Mouse (Mus musculus) limb, embryonic 11.5 days (tissue): ENCODE measurements at regions not wholly inside any gene's neighbourhood (a gene's known extent, or its start where the extent isn't known, plus 50 kb on each side); places are given as distances from the start of the nearest gene placed in this dataset.

Experiments used
- ATAC-seq: fragments of 200-750 bp; cut with Nextera tagmentation; 2 replicates; pipeline ENCODE4 v1.8.0; 2017; ENCODE audit warnings: low read depth; ENCODE audit not compliant: insufficient number of reproducible peaks, low FRiP score, low TSS enrichment
- DNase-seq: peaks from one replicate; pipeline ENCODE4 v3.0.0-alpha.2; 2015; ENCODE audit warnings: low spot score
- H3K27ac ChIP-seq: fragments of 300-500 bp; sonication (generic); replicated peaks from 2 replicates; pipeline ENCODE4 v1.5.1; 2014; ENCODE audit warnings: low read depth, mild to moderate bottlenecking, low read length
- H3K27me3 ChIP-seq: fragments of 300-500 bp; sonication (generic); 2 replicates; pipeline ENCODE4 v1.6.1; 2014; ENCODE audit warnings: mild to moderate bottlenecking, low read length, mixed read lengths; ENCODE audit not compliant: control insufficient read depth, insufficient read depth
- H3K36me3 ChIP-seq: fragments of 300-500 bp; sonication (generic); 2 replicates; pipeline ENCODE4 v1.6.1; 2014; ENCODE audit warnings: mild to moderate bottlenecking, low read length, moderate library complexity, mixed read lengths; ENCODE audit not compliant: control insufficient read depth, insufficient read depth
- H3K4me1 ChIP-seq: fragments of 300-500 bp; sonication (generic); 2 replicates; pipeline ENCODE4 v1.6.1; 2014; ENCODE audit warnings: low read length, mixed read lengths; ENCODE audit not compliant: control insufficient read depth, insufficient read depth
- H3K4me2 ChIP-seq: fragments of 300-500 bp; sonication (generic); 2 replicates; pipeline ENCODE4 v1.6.1; 2014; ENCODE audit warnings: low read depth, mild to moderate bottlenecking, moderate library complexity; ENCODE audit not compliant: severe bottlenecking
- H3K4me3 ChIP-seq: fragments of 300-500 bp; sonication (generic); 2 replicates; pipeline ENCODE4 v1.5.1; 2014; ENCODE audit warnings: low read depth, low read length
- H3K9ac ChIP-seq: fragments of 300-500 bp; sonication (generic); 2 replicates; pipeline ENCODE4 v1.6.1; 2014; ENCODE audit warnings: mild to moderate bottlenecking, low read length
- H3K9me3 ChIP-seq: fragments of 300-500 bp; sonication (generic); 2 replicates; pipeline ENCODE4 v1.6.1; 2016; ENCODE audit warnings: low read length; ENCODE audit not compliant: control insufficient read depth
- WGBS: fragments of 180-500 bp; shearing (Covaris S2); extraction: QIAGEN DNeasy Blood & Tissue Kit; methylation state at CpG from one replicate; pipeline ENCODE4 v1.1.7; 2014; 5-methylcytosine and 5-hydroxymethylcytosine counted together

- Histone ChIP-seq H3K27ac (no peak overlapping the region), H3K9me3 (no peaks in the 10 kb centered on the region), H3K9ac (no peak overlapping the region), H3K4me2 (no peak overlapping the region), H3K4me1 (no peaks in the 10 kb centered on the region), H3K36me3 (no peaks in the 10 kb centered on the region), H3K27me3 (no peaks in the 10 kb centered on the region), H3K4me3 (no peak overlapping the region)
- DNase-seq (no peak), ATAC-seq (no peak)
- WGBS: 20% methylated on average over 1 of the region's 1 CpGs
Measured at GRCm38 (mm10) chr1:47378795-47379194, 486.1 kb upstream of the Slc39a10 start.

GRCm38 (mm10) chr1:47339718-47340439 is 447.2 kb upstream of the Slc39a10 start:
- Histone ChIP-seq H3K4me3 (no peak overlapping the region), H3K9me3 (no peaks in the 10 kb centered on the region), H3K36me3 (no peaks in the 10 kb centered on the region), H3K27ac (no peak overlapping the region), H3K27me3 (no peaks in the 10 kb centered on the region), H3K9ac (no peak overlapping the region), H3K4me2 (no peak overlapping the region), H3K4me1 (no peaks in the 10 kb centered on the region)
- WGBS: 81% methylated on average over 3 of the region's 3 CpGs
- ATAC-seq (no peak), DNase-seq (no peak)

GRCm38 (mm10) chr1:47310572-47311075 is 418.0 kb upstream of the Slc39a10 start:
- H3K4me1 ChIP-seq: no peaks in the 10 kb centered on the region
- no peaks in the 10 kb centered on the region for H3K36me3 ChIP-seq
- no peaks in the 10 kb centered on the region for H3K27me3 ChIP-seq
- H3K4me2 ChIP-seq: no peak overlapping the region
- 87% methylated on average over 2 of the region's 2 CpGs for WGBS
- no peak overlapping the region for H3K27ac ChIP-seq
- no peak overlapping the region for H3K4me3 ChIP-seq
- no peaks in the 10 kb centered on the region for H3K9me3 ChIP-seq
- no peak overlapping the region for H3K9ac ChIP-seq
- no peak for DNase-seq
- ATAC-seq: no peak

- no peak for ATAC-seq
- Histone ChIP-seq H3K9ac (no peak overlapping the region), H3K4me3 (no peak overlapping the region), H3K27me3 (no peaks in the 10 kb centered on the region), H3K9me3 (no peaks in the 10 kb centered on the region), H3K4me2 (no peak overlapping the region), H3K4me1 (no peaks in the 10 kb centered on the region), H3K36me3 (no peaks in the 10 kb centered on the region), H3K27ac (no peak overlapping the region)
- no peak for DNase-seq
Measured at GRCm38 (mm10) chr1:47306961-47307360, 414.3 kb upstream of the Slc39a10 start.

GRCm38 (mm10) chr1:47299311-47299710 is 406.7 kb upstream of the Slc39a10 start:
- Histone ChIP-seq H3K4me2 (no peak overlapping the region), H3K9ac (no peak overlapping the region), H3K36me3 (no peaks in the 10 kb centered on the region), H3K9me3 (no peaks in the 10 kb centered on the region), H3K27me3 (no peaks in the 10 kb centered on the region), H3K4me3 (no peak overlapping the region), H3K4me1 (no peaks in the 10 kb centered on the region), H3K27ac (no peak overlapping the region)
- no peak for DNase-seq
- ATAC-seq: no peak
- 95% methylated on average over 1 of the region's 1 CpGs for WGBS

- Histone ChIP-seq H3K27me3 (no peaks in the 10 kb centered on the region), H3K9me3 (no peaks in the 10 kb centered on the region), H3K27ac (no peak overlapping the region), H3K9ac (no peak overlapping the region), H3K4me3 (no peak overlapping the region), H3K36me3 (no peaks in the 10 kb centered on the region), H3K4me1 (no peaks in the 10 kb centered on the region), H3K4me2 (no peak overlapping the region)
- DNase-seq: no peak
- no peak for ATAC-seq
- 90% methylated on average over 1 of the region's 1 CpGs for WGBS
Measured at GRCm38 (mm10) chr1:47285639-47286038, 393.0 kb upstream of the Slc39a10 start.

- Histone ChIP-seq H3K4me3 (no peak overlapping the region), H3K4me1 (no peaks in the 10 kb centered on the region), H3K27ac (no peak overlapping the region), H3K36me3 (no peaks in the 10 kb centered on the region), H3K9ac (no peak overlapping the region), H3K4me2 (no peak overlapping the region), H3K27me3 (no peaks in the 10 kb centered on the region), H3K9me3 (no peaks in the 10 kb centered on the region)
- WGBS: 83% methylated on average over 5 of the region's 5 CpGs
- DNase-seq (no peak), ATAC-seq (no peak)
Measured at GRCm38 (mm10) chr1:47278321-47279020, 385.8 kb upstream of the Slc39a10 start.

GRCm38 (mm10) chr1:47277839-47278238 is 385.2 kb upstream of the Slc39a10 start:
- Histone ChIP-seq H3K4me1 (no peaks in the 10 kb centered on the region), H3K36me3 (no peaks in the 10 kb centered on the region), H3K4me3 (no peak overlapping the region), H3K9ac (no peak overlapping the region), H3K4me2 (no peak overlapping the region), H3K27me3 (no peaks in the 10 kb centered on the region), H3K27ac (no peak overlapping the region), H3K9me3 (no peaks in the 10 kb centered on the region)
- no peak for ATAC-seq
- peak; percentile 34 for DNase-seq
- WGBS: 18% methylated on average over 2 of the region's 2 CpGs
